Mouse (Mus musculus) CH12.LX (cell line): ENCODE data around the gene Smox. TPM values are rescaled to one million over a fixed set of nuclear protein-coding genes. Genes with fewer than 3 reads are reported as not detected.

Experiments
- DNase-seq: peaks from one replicate; pipeline ENCODE4 v3.0.0-alpha.2; 2013; ENCODE audit errors: extremely low read depth
- H3K27ac ChIP-seq: 2 replicates; pipeline ENCODE4 v1.5.1; 2012; ENCODE audit warnings: low read depth, mild to moderate bottlenecking, control low read depth, moderate library complexity; ENCODE audit not compliant: insufficient read depth
- H3K27me3 ChIP-seq: replicated peaks from 2 replicates; pipeline ENCODE3; 2012; ENCODE audit warnings: inconsistent platforms
- H3K36me3 ChIP-seq, 2 experiments: replicated peaks in 1 of 2; 2 replicates each; pipeline versions ENCODE3 to v1.6.1; 2012; ENCODE audit warnings: inconsistent platforms in 1 of 2, low read length in 1 of 2, mild to moderate bottlenecking in 1 of 2, mixed read lengths in 1 of 2, moderate library complexity in 1 of 2; ENCODE audit not compliant: control insufficient read depth in 1 of 2, insufficient read depth in 1 of 2
- H3K4me1 ChIP-seq, 2 experiments: 2 replicates each; pipeline ENCODE4 v1.6.1; 2012; ENCODE audit warnings: inconsistent platforms in 1 of 2, moderate library complexity in 1 of 2; ENCODE audit not compliant: insufficient read depth in 2 of 2, control insufficient read depth in 1 of 2
- H3K4me2 ChIP-seq: 2 replicates; pipeline ENCODE4 v1.6.1; 2012; ENCODE audit warnings: low read depth, mild to moderate bottlenecking, control low read depth; ENCODE audit not compliant: poor library complexity, insufficient read depth, severe bottlenecking
- H3K4me3 ChIP-seq, 3 experiments: fragments of 150-350 bp in 1 of 3; sonication (generic) in 1 of 3; replicated peaks in 1 of 3; 2 replicates each; pipeline versions ENCODE3 to v1.5.1; 2011 to 2012; ENCODE audit warnings: low read depth in 2 of 3, low read length in 2 of 3, mild to moderate bottlenecking in 2 of 3, moderate library complexity in 2 of 3, control low read depth in 1 of 3, improper control_type of control experiment in 1 of 3, inconsistent platforms in 1 of 3, mixed read lengths in 1 of 3; ENCODE audit not compliant: poor library complexity in 1 of 3
- H3K79me2 ChIP-seq: replicated peaks from 2 replicates; pipeline ENCODE4 v1.6.1; 2012; ENCODE audit warnings: mild to moderate bottlenecking, moderate library complexity; ENCODE audit not compliant: control insufficient read depth, poor library complexity, insufficient read depth, severe bottlenecking; ENCODE audit errors: extremely low read depth
- H3K9ac ChIP-seq: 2 replicates; pipeline ENCODE4 v1.6.1; 2012; ENCODE audit warnings: low read depth, mild to moderate bottlenecking, control low read depth, moderate library complexity; ENCODE audit not compliant: insufficient read depth
- H3K9me3 ChIP-seq: replicated peaks from 2 replicates; pipeline ENCODE3; 2012; ENCODE audit warnings: low read length, inconsistent platforms, mixed read lengths
- CHD2 ChIP-seq: IDR thresholded peaks from 2 replicates; pipeline ENCODE4 v1.6.1; 2011; ENCODE audit warnings: low read length, improper control_type of control experiment
- CTCF ChIP-seq, 2 experiments: IDR thresholded peaks in 1 of 2; conservative IDR thresholded peaks in 1 of 2; 2 replicates each; pipeline ENCODE4 v1.5.1; 2011 to 2012; ENCODE audit warnings: low read depth in 2 of 2, low read length in 2 of 2, improper control_type of control experiment in 1 of 2, inconsistent platforms in 1 of 2, mild to moderate bottlenecking in 1 of 2, moderate library complexity in 1 of 2
- E2F4 ChIP-seq: IDR thresholded peaks from 2 replicates; pipeline ENCODE4 v1.6.1; 2011; ENCODE audit warnings: low read depth, low read length, improper control_type of control experiment; ENCODE audit not compliant: insufficient replicate concordance
- ETS1 ChIP-seq: conservative IDR thresholded peaks from 2 replicates; pipeline ENCODE4 v1.6.1; 2012; ENCODE audit warnings: low read depth, mild to moderate bottlenecking, inconsistent platforms, low read length, improper control_type of control experiment, moderate library complexity
- GABPA ChIP-seq: IDR thresholded peaks from 2 replicates; pipeline ENCODE4 v1.6.1; 2012; ENCODE audit warnings: low read depth, low read length, improper control_type of control experiment, inconsistent platforms; ENCODE audit not compliant: insufficient replicate concordance
- HCFC1 ChIP-seq: IDR thresholded peaks from 2 replicates; pipeline ENCODE4 v1.6.1; 2012; ENCODE audit warnings: low read depth, mild to moderate bottlenecking, inconsistent platforms, low read length, improper control_type of control experiment
- IRF4 ChIP-seq: IDR thresholded peaks from 2 replicates; pipeline ENCODE4 v1.6.1; 2014; ENCODE audit warnings: low read depth, mild to moderate bottlenecking, inconsistent platforms, low read length, improper control_type of control experiment
- JUND ChIP-seq: conservative IDR thresholded peaks from 2 replicates; pipeline ENCODE4 v1.6.1; 2011; ENCODE audit warnings: low read depth, low read length, improper control_type of control experiment
- MAFK ChIP-seq: IDR thresholded peaks from 2 replicates; pipeline ENCODE4 v1.6.1; 2011; ENCODE audit warnings: low read length, improper control_type of control experiment; ENCODE audit not compliant: insufficient replicate concordance
- MAZ ChIP-seq: IDR thresholded peaks from 2 replicates; pipeline ENCODE4 v1.6.1; 2012; ENCODE audit warnings: low read depth, mild to moderate bottlenecking, inconsistent platforms, low read length, improper control_type of control experiment, moderate library complexity
- MXI1 ChIP-seq: IDR thresholded peaks from 2 replicates; pipeline ENCODE4 v1.6.1; 2011; ENCODE audit warnings: mild to moderate bottlenecking, low read depth, low read length, improper control_type of control experiment
- MYC ChIP-seq: IDR thresholded peaks from 2 replicates; pipeline ENCODE4 v1.6.1; 2011; ENCODE audit warnings: low read depth, mild to moderate bottlenecking, improper control_type of control experiment, low read length
- PAX5 ChIP-seq: IDR thresholded peaks from 2 replicates; pipeline ENCODE4 v1.6.1; 2012; ENCODE audit warnings: low read length, inconsistent platforms, mixed read lengths
- POLR2AphosphoS2 ChIP-seq: IDR thresholded peaks from 2 replicates; pipeline ENCODE4 v1.6.1; 2011; ENCODE audit warnings: low read depth, low read length, improper control_type of control experiment
- RAD21 ChIP-seq: IDR thresholded peaks from 2 replicates; pipeline ENCODE4 v1.6.1; 2011; ENCODE audit warnings: low read depth, mild to moderate bottlenecking, low read length, improper control_type of control experiment, moderate library complexity
- USF1 ChIP-seq: IDR thresholded peaks from 2 replicates; pipeline ENCODE4 v1.6.1; 2014; ENCODE audit warnings: low read depth, mild to moderate bottlenecking, inconsistent platforms, low read length, improper control_type of control experiment
- USF2 ChIP-seq: conservative IDR thresholded peaks from 2 replicates; pipeline ENCODE4 v1.6.1; 2011; ENCODE audit warnings: low read depth, low read length, improper control_type of control experiment
- ZC3H11A ChIP-seq: IDR thresholded peaks from 2 replicates; pipeline ENCODE4 v1.6.1; 2012; ENCODE audit warnings: low read depth, mild to moderate bottlenecking, inconsistent platforms, low read length, improper control_type of control experiment
- ZKSCAN1 ChIP-seq: IDR thresholded peaks from 2 replicates; pipeline ENCODE4 v1.6.1; 2012; ENCODE audit warnings: low read depth, inconsistent platforms, low read length, improper control_type of control experiment, borderline replicate concordance
- ZNF384 ChIP-seq: IDR thresholded peaks from 2 replicates; pipeline ENCODE4 v1.6.1; 2012; ENCODE audit warnings: low read depth, low read length, improper control_type of control experiment, inconsistent platforms
- dilution Hi-C: fragments of 300-500 bp; cut with MboI; formaldehyde crosslinking; loops from 2 replicates; pipeline ENCODE4 v1.14.3; 2020; ENCODE audit warnings: low sequenced_read_pairs; ENCODE audit not compliant: extremely low pct_unique_long_range_greater_than_20kb, extremely low pct_ligation_motif_present
- in situ Hi-C: fragments of 300-500 bp; cut with MboI; formaldehyde crosslinking; loops from 3 replicates; pipeline ENCODE4 v1.14.3; 2019; ENCODE audit warnings: low sequenced_read_pairs, low pct_ligation_motif_present, low pct_unique_long_range_greater_than_20kb, mixed read lengths
- polyA plus RNA-seq: library from polyadenylated mRNA; unstranded; fragments of >175 nt; gene quantifications from 2 replicates; pipeline ENCODE4 v1.2.1, GENCODE M21; 2012; ENCODE audit warnings: low read depth; ENCODE audit not compliant: insufficient read length
- total RNA-seq, 2 experiments: library from RNA; depleted of rRNA; stranded (reverse); fragments of 300-350 nt in 1 of 2; fragments of >200 nt in 1 of 2; gene quantifications; 2 replicates each; pipeline ENCODE4 v1.2.3; 2012 to 2014

Smox gene
- total and polyA plus RNA-seq, 3 experiments = 3.3 to 7.6 (median 4.4) TPM

DNA sequence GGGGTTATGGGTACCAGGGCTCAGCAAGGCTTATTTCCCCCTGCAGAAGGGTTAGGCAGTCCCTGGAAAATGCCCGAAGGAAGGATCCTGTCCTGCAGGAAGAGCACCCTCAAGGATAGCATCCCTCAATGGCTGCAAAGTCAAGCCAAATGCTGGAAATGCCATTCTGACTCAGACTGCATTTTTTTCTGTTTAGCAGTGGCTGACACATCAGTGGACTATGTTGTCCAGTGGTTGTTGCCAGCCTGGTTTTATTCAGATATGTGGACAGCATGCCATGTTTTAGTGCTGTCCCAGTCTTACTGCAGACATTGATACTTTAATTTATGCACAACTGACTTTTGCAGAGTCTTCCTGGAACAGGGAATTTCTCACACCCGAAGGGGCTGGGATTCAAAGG lies 57.0 kb downstream of the Smox start:
- H3K79me2 ChIP-seq = no peaks in the 10 kb centered on the region
- peaks cover 72% of the 10 kb centered on the region for H3K27me3 ChIP-seq
- TF ChIP-seq IRF4 = no peak
- no peak for TF ChIP-seq RAD21
- peaks cover 0 to 14% of the 10 kb centered on the region in 2 experiments; a peak in 3 of 4 replicates for H3K4me1 ChIP-seq
- H3K4me2 ChIP-seq = no peak overlapping the region
- dilution Hi-C loops (no loop called here), in situ Hi-C loops (loop anchor here (25.0 kb wide), 1 partner anchor 389 kb away; no protein-coding TSS in a partner anchor)
- H3K4me3 ChIP-seq = no peak overlapping the region
- no peak overlapping the region for H3K9ac ChIP-seq
- H3K27ac ChIP-seq = no peak overlapping the region
- H3K9me3 ChIP-seq = no peaks in the 10 kb centered on the region
- no peak for DNase-seq
- no peaks in the 10 kb centered on the region for H3K36me3 ChIP-seq

- no peaks in the 10 kb centered on the region for H3K9me3 ChIP-seq
- peaks cover 74% of the 10 kb centered on the region for H3K27me3 ChIP-seq
Measured at GRCm38 (mm10) chr2:131549090-131549489, 57.8 kb downstream of the Smox start.

GRCm38 (mm10) chr2:131550474-131550873 lies 59.2 kb downstream of the Smox start:
- Histone ChIP-seq H3K27ac (no peak overlapping the region), H3K36me3 (no peaks in the 10 kb centered on the region), H3K4me1 (peaks cover 0 to 14% of the 10 kb centered on the region in 2 experiments; a peak in 3 of 4 replicates), H3K27me3 (peaks cover 85% of the 10 kb centered on the region), H3K9me3 (no peaks in the 10 kb centered on the region), H3K79me2 (no peaks in the 10 kb centered on the region), H3K4me2 (no peak overlapping the region), H3K9ac (no peak overlapping the region), H3K4me3 (no peak overlapping the region)
- dilution Hi-C loops = no loop called here
- DNase-seq = no peak
- TF ChIP-seq RAD21 = no peak
- no peak for TF ChIP-seq ZC3H11A
- TF ChIP-seq ETS1 = no peak
- no peak for TF ChIP-seq POLR2AphosphoS2
- no peak for TF ChIP-seq PAX5
- no peak for TF ChIP-seq CTCF (conservative IDR thresholded peaks at IDR 0.05 in 1 of 2, IDR thresholded peaks at IDR 0.05 in 1 of 2; ENCODE audit: low read depth in 2 of 2, low read length in 2 of 2)
- TF ChIP-seq MAFK = no peak
- TF ChIP-seq USF1 = no peak
- no peak for TF ChIP-seq CHD2
- no peak for TF ChIP-seq HCFC1
- TF ChIP-seq ZKSCAN1 = no peak
- no peak for TF ChIP-seq MXI1
- TF ChIP-seq MYC = no peak
- no peak for TF ChIP-seq ZNF384
- no peak for TF ChIP-seq E2F4
- no peak for TF ChIP-seq GABPA
- no peak for TF ChIP-seq MAZ
- TF ChIP-seq USF2 = no peak
- TF ChIP-seq JUND = no peak
- in situ Hi-C loops = no loop called here

More at GRCm38 (mm10) chr2:131549090-131549489, 57.8 kb downstream of the Smox start:
- H3K4me2 ChIP-seq = no peak overlapping the region
- dilution Hi-C loops = no loop called here
- DNase-seq = no peak
- H3K79me2 ChIP-seq = no peaks in the 10 kb centered on the region
- H3K4me1 ChIP-seq = peaks cover 0 to 14% of the 10 kb centered on the region in 2 experiments; a peak in 3 of 4 replicates
- no peak overlapping the region for H3K27ac ChIP-seq
- H3K4me3 ChIP-seq = no peak overlapping the region
- no peaks in the 10 kb centered on the region for H3K36me3 ChIP-seq
- TF ChIP-seq IRF4 = no peak
- TF ChIP-seq MXI1 = no peak
- in situ Hi-C loops = loop anchor here (25.0 kb wide), 1 partner anchor 388 kb away; no protein-coding TSS in a partner anchor
- H3K9ac ChIP-seq = no peak overlapping the region
